Comparison of ENCODE assay signal across 16 mouse cellular contexts in the genomic region with DNA sequence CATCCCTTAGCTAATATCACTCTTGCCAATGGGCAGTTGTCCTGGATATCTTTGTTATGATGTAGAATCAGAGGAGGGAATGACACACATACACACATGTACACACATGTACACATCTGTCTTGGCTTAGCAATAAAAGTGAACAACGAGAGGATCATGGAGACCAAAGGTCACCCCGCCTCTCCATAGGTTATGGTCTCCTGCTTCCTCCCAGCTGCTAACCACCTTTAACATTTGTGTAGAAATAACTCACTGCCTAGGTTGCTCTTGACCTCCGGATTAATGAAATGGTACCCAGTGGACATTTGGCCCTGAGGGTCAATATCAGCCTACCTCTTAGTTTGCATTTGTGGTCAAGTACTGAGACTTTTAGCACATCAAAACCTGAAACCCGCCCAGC.
A peak's percentile ranks its signal among the peaks of the same experiment; 100 is the strongest.
DNase-seq lines count a peak whose midpoint lies in the region; ATAC-seq and TF ChIP-seq lines count a peak whose summit lies in the region.
"Had no signal": no experiment of that assay in that cellular context is flagged by ENCODE, and none has a peak within 500 bp of the region (broad histone marks: within the 10 kb centered on the region; RNA-seq: fewer than 3 reads in every experiment).

No protein-coding gene starts in this region.

- H3K27ac ChIP-seq in hindbrain, embryonic 12.5 days, result peak overlapping the region; percentile 78
- no peak overlapping the region for H3K27ac ChIP-seq in hindbrain, embryonic 16.5 days (ENCODE audit: low read depth, low read length)
- peak overlapping the region; percentile 15; the same call in 1 of the 2 replicates for H3K27ac ChIP-seq in embryonic fibroblast, embryonic 13.5 days (ENCODE audit: insufficient read depth, low read length)
- peak overlapping the region; percentile 77 for H3K27ac ChIP-seq in midbrain, embryonic 14.5 days (replicated peaks; ENCODE audit: low read depth, low read length)
- H3K27ac ChIP-seq: liver, embryonic 14.5 days had no signal

- H3K4me1 ChIP-seq in hindbrain, embryonic 12.5 days, result peaks cover 63% of the 10 kb centered on the region
- peaks cover 28% of the 10 kb centered on the region for H3K4me1 ChIP-seq in hindbrain, embryonic 16.5 days (ENCODE audit: control insufficient read depth, insufficient read depth, low read depth, low read length)
- peaks cover 28% of the 10 kb centered on the region for H3K4me1 ChIP-seq in embryonic fibroblast, embryonic 13.5 days (ENCODE audit: control insufficient read depth, insufficient read depth, low read length)
- H3K4me1 ChIP-seq in midbrain, embryonic 14.5 days (ENCODE audit: control insufficient read depth, insufficient read depth, low read length), result peaks cover 40% of the 10 kb centered on the region

- no peak for TF ChIP-seq CTCF in embryonic fibroblast, embryonic 13.5 days (IDR thresholded peaks at IDR 0.05; ENCODE audit: borderline replicate concordance, insufficient read depth, low read length)

- TF ChIP-seq POLR2A in embryonic fibroblast, embryonic 13.5 days (IDR thresholded peaks at IDR 0.05; ENCODE audit: low read depth, low read length), result no peak

- ATAC-seq in hindbrain, embryonic 12.5 days (ENCODE audit: low FRiP score), result no peak
- no peak for ATAC-seq in hindbrain, embryonic 16.5 days
- ATAC-seq in midbrain, embryonic 14.5 days (ENCODE audit: low FRiP score, low TSS enrichment), result no peak
- ATAC-seq: CD4-positive, CD25-positive, alpha-beta regulatory T cell, adult 4 months had no signal

- H3K9ac ChIP-seq in hindbrain, embryonic 12.5 days, result no peak overlapping the region
- no peak overlapping the region for H3K9ac ChIP-seq in hindbrain, embryonic 16.5 days (ENCODE audit: low read depth, low read length)
- H3K9ac ChIP-seq in midbrain, embryonic 14.5 days (replicated peaks; ENCODE audit: low read length), result no peak overlapping the region
- H3K9ac ChIP-seq: liver, embryonic 14.5 days had no signal

- peak; percentile 54 for DNase-seq in embryo, embryonic 10 days (ENCODE audit: low spot score)
- no peak for DNase-seq in embryo, embryonic 9.5 days (ENCODE audit: extremely low spot score)
- DNase-seq in midbrain, embryonic 14.5 days, result no peak
- DNase-seq in ovary, postnatal 14 days (ENCODE audit: low spot score), result no peak
- no peak for DNase-seq in adrenal gland, postnatal 4 days (ENCODE audit: low spot score in 2 of 2)
- DNase-seq: cerebellum, adult 11 months; cerebellum, postnatal 25 days; heart, adult 11 months; layer of hippocampus, postnatal 36 days; thymus, postnatal 36 days had no signal

- no peak overlapping the region for H3K4me3 ChIP-seq in hindbrain, embryonic 12.5 days
- H3K4me3 ChIP-seq in hindbrain, embryonic 16.5 days (ENCODE audit: low read length), result no peak overlapping the region
- H3K4me3 ChIP-seq in embryonic fibroblast, embryonic 13.5 days (ENCODE audit: insufficient read depth, low read length), result no peak overlapping the region
- H3K4me3 ChIP-seq in midbrain, embryonic 14.5 days (replicated peaks; ENCODE audit: low read depth, low read length), result no peak overlapping the region

- H3K4me2 ChIP-seq in hindbrain, embryonic 12.5 days (replicated peaks), result no peak overlapping the region
- H3K4me2 ChIP-seq in hindbrain, embryonic 16.5 days (ENCODE audit: low read length), result no peak overlapping the region
- H3K4me2 ChIP-seq in midbrain, embryonic 14.5 days (ENCODE audit: low read length), result no peak overlapping the region

- WGBS in hindbrain, embryonic 12.5 days, result 39% methylated on average over 4 of the region's 4 CpGs
- 47% methylated on average over 4 of the region's 4 CpGs for WGBS in hindbrain, embryonic 16.5 days
- 18% methylated on average over 4 of the region's 4 CpGs for WGBS in midbrain, embryonic 14.5 days

- H3K36me3 ChIP-seq in hindbrain, embryonic 12.5 days, result peaks cover 46% of the 10 kb centered on the region
- peaks cover 14% of the 10 kb centered on the region for H3K36me3 ChIP-seq in hindbrain, embryonic 16.5 days (ENCODE audit: control insufficient read depth, insufficient read depth, low read length)
- H3K36me3 ChIP-seq in midbrain, embryonic 14.5 days (ENCODE audit: control insufficient read depth, insufficient read depth, low read length), result peaks cover 48% of the 10 kb centered on the region
- H3K36me3 ChIP-seq: G1E had no signal

- H3K9me3 ChIP-seq in hindbrain, embryonic 12.5 days (replicated peaks), result no peaks in the 10 kb centered on the region
- no peaks in the 10 kb centered on the region for H3K9me3 ChIP-seq in hindbrain, embryonic 16.5 days (ENCODE audit: control insufficient read depth, low read length)
- H3K9me3 ChIP-seq in midbrain, embryonic 14.5 days (ENCODE audit: control insufficient read depth, low read length), result no peaks in the 10 kb centered on the region
- H3K9me3 ChIP-seq: G1E had no signal

- no peaks in the 10 kb centered on the region for H3K27me3 ChIP-seq in hindbrain, embryonic 12.5 days
- H3K27me3 ChIP-seq in hindbrain, embryonic 16.5 days (replicated peaks; ENCODE audit: control insufficient read depth, insufficient read depth, low read length), result no peaks in the 10 kb centered on the region
- H3K27me3 ChIP-seq in midbrain, embryonic 14.5 days (ENCODE audit: control insufficient read depth, insufficient read depth, low read length), result no peaks in the 10 kb centered on the region
